Mouse (Mus musculus): ENCODE measurements around the gene Rusc2. TPM values are rescaled to one million over a fixed set of nuclear protein-coding genes. Genes with fewer than 3 reads are reported as not detected.

The Rusc2 gene
- polyA plus RNA-seq, 1 experiment: 44.7 TPM

DNA sequence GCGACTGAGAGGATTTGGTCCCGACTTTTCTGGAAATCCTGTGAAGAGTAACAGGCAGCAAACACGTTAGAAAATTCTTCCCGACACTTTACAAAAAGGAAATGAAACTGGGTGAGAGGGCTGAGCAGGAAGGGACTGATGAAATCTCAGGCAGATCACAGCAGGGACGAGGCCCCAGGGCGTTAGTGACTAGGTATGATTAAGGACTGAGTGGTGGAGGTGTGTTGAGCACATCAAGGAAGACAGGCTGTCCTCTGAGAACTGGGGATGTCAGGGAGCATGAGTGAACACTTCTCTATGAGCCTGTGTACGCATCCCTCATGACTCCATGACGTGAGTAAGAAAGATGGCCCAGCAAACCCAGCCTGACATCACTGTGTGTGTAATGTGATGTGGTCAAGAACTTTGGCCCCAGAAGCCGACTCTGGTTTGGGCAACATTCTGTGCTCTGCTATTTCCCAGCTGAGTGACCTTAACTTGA, 38.1 kb downstream of the Rusc2 start:
- peaks cover 20% of the 10 kb centered on the region; the same call in 1 of the 2 replicates for H3K4me1 ChIP-seq (ENCODE audit: control insufficient read depth, insufficient read depth, low read length)
- peak overlapping the region; percentile 65 for H3K27ac ChIP-seq (ENCODE audit: insufficient read depth, low read length)
- no peak for TF ChIP-seq CTCF (IDR thresholded peaks at IDR 0.05; ENCODE audit: borderline replicate concordance, insufficient read depth, low read length)
- TF ChIP-seq POLR2A (IDR thresholded peaks at IDR 0.05; ENCODE audit: low read depth, low read length): no peak
- no peak overlapping the region for H3K4me3 ChIP-seq (ENCODE audit: insufficient read depth, low read length)

DNA sequence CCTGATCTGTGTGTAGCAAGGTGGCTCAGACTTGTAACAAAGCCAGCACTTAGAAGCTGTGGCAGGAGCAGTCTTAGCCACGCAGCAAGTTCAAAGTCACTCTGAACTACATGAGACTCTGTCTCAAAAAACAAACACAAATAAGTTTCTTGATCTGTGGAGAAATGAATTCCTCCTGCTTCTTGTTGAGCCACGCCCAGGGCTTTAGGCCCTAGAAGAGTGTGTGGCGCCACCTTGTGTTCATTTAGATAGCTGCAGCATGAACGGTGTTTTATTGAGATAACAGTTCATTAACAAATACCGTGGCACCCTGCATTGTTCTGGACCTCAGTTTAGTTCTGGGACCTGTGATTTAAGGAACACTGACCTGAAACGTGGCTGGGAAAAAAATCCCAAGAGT, 38.5 kb downstream of the Rusc2 start:
- TF ChIP-seq POLR2A (IDR thresholded peaks at IDR 0.05; ENCODE audit: low read depth, low read length): no peak
- TF ChIP-seq CTCF (IDR thresholded peaks at IDR 0.05; ENCODE audit: borderline replicate concordance, insufficient read depth, low read length): peak; percentile 43; the same call in 1 of the 2 replicates
- H3K27ac ChIP-seq (ENCODE audit: insufficient read depth, low read length): peak overlapping the region; percentile 65
- H3K4me1 ChIP-seq (ENCODE audit: control insufficient read depth, insufficient read depth, low read length): peaks cover 20% of the 10 kb centered on the region; the same call in 1 of the 2 replicates
- H3K4me3 ChIP-seq (ENCODE audit: insufficient read depth, low read length): no peak overlapping the region

DNA sequence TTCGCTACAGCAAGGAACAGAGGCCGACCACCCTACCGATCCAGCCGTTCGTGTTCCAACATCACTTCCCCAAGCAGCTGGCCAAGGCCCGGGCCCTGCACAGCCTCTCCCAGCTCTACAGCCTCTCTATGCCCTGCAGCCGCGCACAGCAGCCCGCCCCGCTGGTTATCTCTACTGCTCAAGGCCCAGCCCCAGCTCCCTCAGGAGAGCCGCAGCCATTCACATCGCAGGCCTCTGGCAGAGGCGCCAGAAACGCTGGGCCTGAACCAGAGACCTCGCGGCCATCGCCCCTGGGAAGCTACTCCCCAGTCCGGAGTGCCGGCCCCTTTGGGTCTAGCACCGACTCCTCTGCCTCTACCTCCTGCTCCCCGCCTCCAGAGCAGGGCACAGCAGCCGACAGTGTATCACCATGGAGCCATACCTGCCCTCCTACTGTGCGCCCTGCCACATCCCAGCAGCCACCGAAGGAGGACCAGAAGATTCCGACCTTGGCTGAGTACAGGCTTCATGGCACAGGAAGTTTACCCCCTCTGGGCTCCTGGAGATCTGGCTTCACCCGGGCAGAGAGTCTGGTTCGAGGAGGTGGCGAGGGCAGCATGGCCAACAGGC, 40.0 kb downstream of the Rusc2 start:
- Histone ChIP-seq H3K4me3 (ENCODE audit: insufficient read depth, low read length) (no peak overlapping the region), H3K27ac (ENCODE audit: insufficient read depth, low read length) (no peak overlapping the region), H3K4me1 (ENCODE audit: control insufficient read depth, insufficient read depth, low read length) (peaks cover 20% of the 10 kb centered on the region; the same call in 1 of the 2 replicates)
- no peak for TF ChIP-seq POLR2A (IDR thresholded peaks at IDR 0.05; ENCODE audit: low read depth, low read length)
- TF ChIP-seq CTCF (IDR thresholded peaks at IDR 0.05; ENCODE audit: borderline replicate concordance, insufficient read depth, low read length): no peak

DNA sequence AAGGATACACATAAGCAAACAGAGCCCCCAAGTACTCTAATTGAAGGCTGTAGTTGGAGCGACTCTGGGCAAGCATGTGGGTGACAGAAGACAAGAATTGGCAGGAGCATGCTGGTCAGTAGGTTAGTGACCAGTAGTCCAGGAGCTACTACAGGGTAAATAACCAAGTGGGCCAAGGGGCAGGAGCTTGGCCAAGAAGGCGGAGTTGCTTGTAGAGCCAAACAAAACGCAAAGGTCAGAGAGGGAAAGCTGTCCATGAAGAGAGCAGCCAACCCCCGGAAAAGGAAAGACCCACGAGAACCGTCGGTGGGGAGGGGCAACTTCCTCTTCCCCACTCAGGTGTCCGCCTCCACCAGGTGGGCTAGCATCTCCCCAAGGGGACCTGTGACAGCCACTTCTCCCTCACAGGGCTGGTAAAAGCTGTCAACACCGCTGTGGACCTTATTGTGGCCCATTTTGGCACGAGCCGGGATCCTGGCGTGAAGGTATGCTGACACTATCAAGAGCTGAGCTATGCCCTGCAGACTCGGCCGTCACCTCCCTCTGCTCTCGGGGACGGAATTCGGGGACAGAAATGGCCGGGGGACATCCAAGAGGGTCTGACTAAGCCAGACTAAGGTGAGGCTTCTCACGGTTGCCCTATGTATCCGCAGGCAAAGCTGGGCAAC, 41.6 kb downstream of the Rusc2 start:
- H3K4me3 ChIP-seq (ENCODE audit: insufficient read depth, low read length): no peak overlapping the region
- TF ChIP-seq POLR2A (IDR thresholded peaks at IDR 0.05; ENCODE audit: low read depth, low read length): no peak
- no peak for TF ChIP-seq CTCF (IDR thresholded peaks at IDR 0.05; ENCODE audit: borderline replicate concordance, insufficient read depth, low read length)
- H3K4me1 ChIP-seq (ENCODE audit: control insufficient read depth, insufficient read depth, low read length): peaks cover 10% of the 10 kb centered on the region; the same call in 1 of the 2 replicates
- no peak overlapping the region for H3K27ac ChIP-seq (ENCODE audit: insufficient read depth, low read length)

DNA sequence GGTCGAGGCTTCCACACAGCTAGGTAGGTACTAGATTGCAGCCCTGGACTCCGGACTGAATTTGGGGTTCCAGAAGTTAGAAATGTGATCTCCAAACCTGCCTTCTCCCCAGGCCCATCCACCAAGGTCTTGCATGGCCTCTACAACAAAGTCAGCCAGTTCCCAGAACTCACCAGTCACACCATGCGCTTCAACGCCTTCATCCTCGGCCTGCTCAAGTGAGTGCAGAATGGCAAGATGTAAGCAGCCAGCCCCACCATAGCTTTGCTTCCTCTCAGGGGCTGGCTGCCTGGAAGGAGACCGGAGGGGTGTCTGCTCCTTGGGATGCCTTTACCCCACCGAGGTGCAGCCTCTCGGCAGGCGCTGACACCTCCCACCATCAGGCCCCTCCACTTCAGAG, 42.3 kb downstream of the Rusc2 start:
- TF ChIP-seq CTCF (IDR thresholded peaks at IDR 0.05; ENCODE audit: borderline replicate concordance, insufficient read depth, low read length) (no peak), POLR2A (IDR thresholded peaks at IDR 0.05; ENCODE audit: low read depth, low read length) (no peak)
- Histone ChIP-seq H3K4me1 (ENCODE audit: control insufficient read depth, insufficient read depth, low read length) (0 out of 2 replicates have a peak, but pooled peaks cover 8% of the 10 kb centered on the region), H3K4me3 (ENCODE audit: insufficient read depth, low read length) (no peak overlapping the region), H3K27ac (ENCODE audit: insufficient read depth, low read length) (no peak overlapping the region)

DNA sequence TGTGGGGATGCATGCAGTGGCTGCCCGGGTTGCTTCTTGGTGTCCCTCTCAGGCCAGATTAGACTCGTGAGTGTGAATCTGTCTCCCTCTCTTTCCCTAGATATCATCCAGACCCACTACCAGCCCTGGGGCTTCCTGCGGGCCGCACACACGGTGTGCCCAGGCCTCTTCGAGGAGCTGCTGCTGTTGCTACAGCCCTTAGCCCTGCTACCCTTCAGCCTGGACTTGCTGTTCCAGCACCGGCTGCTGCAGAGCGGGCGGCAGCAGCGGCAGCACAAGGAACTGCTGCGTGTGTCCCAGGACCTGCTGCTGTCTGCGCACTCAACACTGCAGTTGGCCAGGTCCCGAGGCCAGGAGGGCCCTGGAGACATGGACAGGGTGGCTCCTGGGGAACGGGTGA, 43.4 kb downstream of the Rusc2 start:
- Histone ChIP-seq H3K4me3 (ENCODE audit: insufficient read depth, low read length) (no peak overlapping the region), H3K4me1 (ENCODE audit: control insufficient read depth, insufficient read depth, low read length) (no peaks in the 10 kb centered on the region), H3K27ac (ENCODE audit: insufficient read depth, low read length) (no peak overlapping the region)
- TF ChIP-seq POLR2A (IDR thresholded peaks at IDR 0.05; ENCODE audit: low read depth, low read length): no peak
- no peak for TF ChIP-seq CTCF (IDR thresholded peaks at IDR 0.05; ENCODE audit: borderline replicate concordance, insufficient read depth, low read length)

DNA sequence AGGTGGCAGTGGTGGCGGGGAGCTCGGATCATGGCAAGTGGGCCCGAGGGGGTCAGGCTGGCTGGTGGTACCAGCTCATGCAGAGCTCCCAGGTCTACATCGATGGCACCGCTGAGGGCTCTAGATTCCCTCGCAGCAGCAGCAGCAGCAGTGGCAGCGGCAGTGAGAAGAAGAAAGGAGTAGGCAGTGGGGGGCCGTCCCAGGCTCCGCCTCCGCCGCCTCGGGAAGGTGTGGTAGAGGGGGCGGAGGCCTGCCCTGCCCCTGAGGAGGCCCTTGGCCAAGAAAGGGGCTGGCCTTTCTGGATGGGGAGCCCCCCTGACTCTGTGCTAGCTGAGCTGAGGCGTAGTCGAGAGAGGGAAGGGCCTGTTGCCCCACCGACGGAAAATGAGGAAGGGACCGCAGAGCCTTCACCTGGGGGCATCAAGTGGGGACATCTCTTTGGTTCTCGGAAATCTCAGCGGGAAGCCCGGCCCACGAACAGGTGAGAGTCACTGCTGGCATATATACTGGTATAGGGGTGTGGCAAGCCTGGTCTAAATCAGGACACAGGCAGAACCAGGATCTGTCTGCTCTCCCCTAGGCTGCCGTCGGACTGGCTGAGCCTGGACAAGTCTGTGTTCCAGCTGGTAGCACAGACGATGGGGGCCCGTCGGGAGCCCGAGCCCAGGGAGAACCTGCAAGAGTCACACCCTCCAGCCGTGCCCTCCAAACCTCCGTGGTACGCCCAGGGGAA, 44.0 kb downstream of the Rusc2 start:
- Histone ChIP-seq H3K4me1 (ENCODE audit: control insufficient read depth, insufficient read depth, low read length) (no peaks in the 10 kb centered on the region), H3K4me3 (ENCODE audit: insufficient read depth, low read length) (no peak overlapping the region), H3K27ac (ENCODE audit: insufficient read depth, low read length) (no peak overlapping the region)
- TF ChIP-seq POLR2A (IDR thresholded peaks at IDR 0.05; ENCODE audit: low read depth, low read length): no peak
- TF ChIP-seq CTCF (IDR thresholded peaks at IDR 0.05; ENCODE audit: borderline replicate concordance, insufficient read depth, low read length): no peak

DNA sequence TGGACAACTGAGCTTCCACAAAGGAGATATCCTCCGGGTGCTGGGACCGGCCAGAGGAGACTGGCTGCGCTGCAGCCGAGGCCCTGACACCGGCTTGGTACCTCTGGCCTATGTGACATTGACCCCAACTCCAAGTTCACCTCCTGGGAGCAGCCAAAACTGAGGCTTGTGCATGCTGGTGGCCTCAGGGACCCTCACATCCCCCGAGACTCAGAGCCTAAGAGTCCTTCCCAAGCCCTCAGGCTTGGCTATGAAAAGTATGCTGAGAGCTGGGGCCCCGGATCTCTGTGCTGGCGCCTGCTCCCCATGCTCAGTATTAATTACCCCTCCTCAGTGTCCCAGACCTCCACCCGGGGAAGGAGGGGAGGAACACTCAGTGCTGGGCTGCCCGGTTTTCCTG, 44.7 kb downstream of the Rusc2 start:
- TF ChIP-seq POLR2A (IDR thresholded peaks at IDR 0.05; ENCODE audit: low read depth, low read length): no peak
- no peak for TF ChIP-seq CTCF (IDR thresholded peaks at IDR 0.05; ENCODE audit: borderline replicate concordance, insufficient read depth, low read length)
- Histone ChIP-seq H3K4me3 (ENCODE audit: insufficient read depth, low read length) (no peak overlapping the region), H3K27ac (ENCODE audit: insufficient read depth, low read length) (no peak overlapping the region), H3K4me1 (ENCODE audit: control insufficient read depth, insufficient read depth, low read length) (no peaks in the 10 kb centered on the region)

DNA sequence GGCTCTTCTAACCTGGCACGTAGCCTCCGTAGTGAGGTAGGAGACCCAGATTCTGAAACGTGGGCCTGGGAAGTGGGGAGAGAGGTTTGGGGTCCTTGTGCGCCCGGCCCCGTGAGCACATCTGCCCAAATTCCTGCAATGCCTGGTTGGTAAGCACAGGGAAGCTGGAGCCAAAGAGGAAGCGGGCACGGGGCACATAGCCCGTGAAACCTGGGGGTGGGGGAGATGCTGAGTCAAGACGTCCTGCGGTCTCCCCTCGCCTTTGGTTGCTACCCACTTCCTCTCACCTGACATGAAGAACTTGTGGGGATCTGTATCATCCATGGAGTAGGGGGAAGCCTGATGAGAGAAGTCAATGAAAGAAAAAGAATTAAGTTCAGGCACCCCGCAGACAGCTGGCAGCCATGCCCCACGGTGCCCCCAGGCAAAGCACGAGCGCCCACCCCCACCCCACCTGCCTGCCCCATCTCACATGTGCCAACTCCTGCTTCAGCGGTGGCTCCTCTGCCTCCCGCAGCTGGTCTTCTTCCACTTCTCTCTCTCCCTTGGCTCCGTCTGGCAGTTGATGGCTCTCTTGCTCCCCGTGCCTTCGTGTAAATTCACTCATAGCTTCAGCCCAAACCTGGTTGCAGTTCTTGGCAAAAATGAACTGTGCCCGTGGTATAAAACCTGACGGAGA, 45.9 kb downstream of the Rusc2 start:
- Histone ChIP-seq H3K27ac (ENCODE audit: insufficient read depth, low read length) (no peak overlapping the region), H3K4me3 (ENCODE audit: insufficient read depth, low read length) (no peak overlapping the region), H3K4me1 (ENCODE audit: control insufficient read depth, insufficient read depth, low read length) (no peaks in the 10 kb centered on the region)
- TF ChIP-seq POLR2A (IDR thresholded peaks at IDR 0.05; ENCODE audit: low read depth, low read length) (no peak), CTCF (IDR thresholded peaks at IDR 0.05; ENCODE audit: borderline replicate concordance, insufficient read depth, low read length) (no peak)

All from embryonic fibroblast, embryonic 13.5 days (primary cell).